Mouse (Mus musculus) kidney, adult 2 months (tissue): Measurements from ENCODE around the gene Afdn. TPM values are rescaled to one million over a fixed set of nuclear protein-coding genes. Genes with fewer than 3 reads are reported as not detected.

ENCODE experiments used
- DNase-seq: peaks from one replicate; pipeline ENCODE4 v3.0.0; 2021
- H3K27ac ChIP-seq: fragments of 200-500 bp; 2 replicates; pipeline ENCODE4 v1.5.1; 2012; ENCODE audit warnings: low read depth, low read length, control low read depth, inconsistent platforms; ENCODE audit not compliant: insufficient read depth
- H3K27me3 ChIP-seq: fragments of 200-500 bp; replicated peaks from 2 replicates; pipeline ENCODE4 v1.6.1; 2012; ENCODE audit warnings: mild to moderate bottlenecking, moderate library complexity, low read length, inconsistent platforms; ENCODE audit not compliant: control insufficient read depth, insufficient read depth
- H3K36me3 ChIP-seq: fragments of 200-500 bp; 2 replicates; pipeline ENCODE4 v1.6.1; 2012; ENCODE audit warnings: mild to moderate bottlenecking, moderate library complexity, low read length, inconsistent platforms; ENCODE audit not compliant: control insufficient read depth, insufficient read depth
- H3K4me1 ChIP-seq: fragments of 200-500 bp; 2 replicates; pipeline ENCODE4 v1.6.1; 2011; ENCODE audit warnings: low read length; ENCODE audit not compliant: control insufficient read depth, insufficient read depth
- H3K4me3 ChIP-seq: fragments of 200-500 bp; 2 replicates; pipeline ENCODE4 v1.5.1; 2011; ENCODE audit warnings: mild to moderate bottlenecking, low read depth, low read length, control low read depth; ENCODE audit not compliant: insufficient read depth
- CTCF ChIP-seq: fragments of 200-500 bp; conservative IDR thresholded peaks from 2 replicates; pipeline ENCODE4 v1.5.1; 2011; ENCODE audit warnings: low read depth, mild to moderate bottlenecking, control low read depth, low read length, moderate library complexity, mixed read lengths; ENCODE audit not compliant: insufficient read depth, insufficient read length
- POLR2A ChIP-seq: fragments of 200-500 bp; IDR thresholded peaks from one replicate; pipeline ENCODE4 v1.6.1; 2011; ENCODE audit warnings: low read depth, low read length, control low read depth
- WGBS: fragments of 180-500 bp; shearing (Covaris S2); methylation state at CpG from one replicate; pipeline ENCODE4 v1.1.7; 2018; 5-methylcytosine and 5-hydroxymethylcytosine counted together
- polyA plus RNA-seq: library from polyadenylated mRNA; depleted of rRNA; stranded (reverse); fragments of >200 nt; gene quantifications from 2 replicates; pipeline ENCODE4 v1.2.3, GENCODE M21; 2012

The Afdn gene
- polyA plus RNA-seq, 1 experiment = 35.1 TPM

GRCm38 (mm10) chr17:13890932-13891331 is 130.6 kb downstream of the Afdn start:
- 28% methylated on average over 1 of the region's 1 CpGs for WGBS
- Histone ChIP-seq H3K27ac (no peak overlapping the region), H3K27me3 (no peaks in the 10 kb centered on the region)

GRCm38 (mm10) chr17:13898838-13899237 is 138.5 kb downstream of the Afdn start:
- TF ChIP-seq CTCF (no peak), POLR2A (no peak)
- Histone ChIP-seq H3K4me3 (no peak overlapping the region), H3K36me3 (peaks cover 4% of the 10 kb centered on the region), H3K27ac (no peak overlapping the region), H3K4me1 (no peaks in the 10 kb centered on the region), H3K27me3 (no peaks in the 10 kb centered on the region)
- WGBS = 89% methylated on average over 17 of the region's 17 CpGs
- no peak for DNase-seq

More at GRCm38 (mm10) chr17:13890932-13891331, 130.6 kb downstream of the Afdn start:
- no peak overlapping the region for H3K4me3 ChIP-seq
- no peaks in the 10 kb centered on the region for H3K4me1 ChIP-seq
- no peak for DNase-seq
- TF ChIP-seq POLR2A (no peak), CTCF (no peak)
- H3K36me3 ChIP-seq = peaks cover 6% of the 10 kb centered on the region

- Histone ChIP-seq H3K36me3 (peaks cover 4% of the 10 kb centered on the region), H3K4me1 (no peaks in the 10 kb centered on the region), H3K27me3 (no peaks in the 10 kb centered on the region), H3K27ac (no peak overlapping the region), H3K4me3 (no peak overlapping the region)
- TF ChIP-seq CTCF (no peak), POLR2A (no peak)
- DNase-seq = no peak
- WGBS = 90% methylated on average over 7 of the region's 7 CpGs
Observed at GRCm38 (mm10) chr17:13899241-13899640, 138.9 kb downstream of the Afdn start.

- H3K27ac ChIP-seq = no peak overlapping the region
- WGBS = 70% methylated on average over 8 of the region's 8 CpGs
- H3K4me1 ChIP-seq = no peaks in the 10 kb centered on the region
- no peak for DNase-seq
- no peak overlapping the region for H3K4me3 ChIP-seq
- H3K27me3 ChIP-seq = no peaks in the 10 kb centered on the region
- TF ChIP-seq POLR2A (no peak), CTCF (no peak)
- peaks cover 7% of the 10 kb centered on the region for H3K36me3 ChIP-seq
Observed at GRCm38 (mm10) chr17:13903793-13904192, 143.5 kb downstream of the Afdn start.

GRCm38 (mm10) chr17:13907082-13907481 is 146.7 kb downstream of the Afdn start:
- Histone ChIP-seq H3K36me3 (peaks cover 5% of the 10 kb centered on the region), H3K27me3 (no peaks in the 10 kb centered on the region), H3K27ac (no peak overlapping the region), H3K4me3 (no peak overlapping the region), H3K4me1 (no peaks in the 10 kb centered on the region)
- 95% methylated on average over 5 of the region's 5 CpGs for WGBS
- TF ChIP-seq CTCF (no peak), POLR2A (no peak)
- DNase-seq = no peak

- Histone ChIP-seq H3K27me3 (no peaks in the 10 kb centered on the region), H3K27ac (no peak overlapping the region), H3K36me3 (peaks cover 5% of the 10 kb centered on the region), H3K4me1 (no peaks in the 10 kb centered on the region), H3K4me3 (no peak overlapping the region)
- TF ChIP-seq POLR2A = no peak
- no peak for TF ChIP-seq CTCF
- whole genome bisulfite sequencing = 97% methylated on average over 1 of the region's 1 CpGs
- no peak for DNase-seq
Observed at GRCm38 (mm10) chr17:13907681-13908080, 147.3 kb downstream of the Afdn start.

- no peak for DNase-seq
- TF ChIP-seq CTCF (no peak), POLR2A (no peak)
- Histone ChIP-seq H3K27me3 (no peaks in the 10 kb centered on the region), H3K4me1 (no peaks in the 10 kb centered on the region), H3K36me3 (no peaks in the 10 kb centered on the region), H3K27ac (no peak overlapping the region), H3K4me3 (no peak overlapping the region)
- WGBS = 45% methylated on average over 4 of the region's 4 CpGs
Observed at GRCm38 (mm10) chr17:13913951-13914350, 153.6 kb downstream of the Afdn start.
